Mouse (Mus musculus) embryonic facial prominence, embryonic 11.5 days (tissue): ENCODE data around the gene 1700019D03Rik. TPM values are rescaled to one million over a fixed set of nuclear protein-coding genes. Genes with fewer than 3 reads are reported as not detected.
A peak's percentile ranks its signal among the peaks of the same experiment; 100 is the strongest.

Experiments used
- ATAC-seq: fragments of 200-750 bp; cut with Nextera tagmentation; replicated peaks from 2 replicates; pipeline ENCODE4 v1.8.0; 2017; ENCODE audit warnings: low read depth; ENCODE audit not compliant: insufficient number of reproducible peaks, low FRiP score, low TSS enrichment
- DNase-seq: peaks from one replicate; pipeline ENCODE4 v3.0.0-alpha.2; 2015; ENCODE audit warnings: low spot score
- H3K27ac ChIP-seq: fragments of 300-500 bp; sonication (generic); replicated peaks from 2 replicates; pipeline ENCODE4 v1.5.1; 2014; ENCODE audit warnings: mild to moderate bottlenecking, low read depth, low read length, control low read depth
- H3K27me3 ChIP-seq: fragments of 300-500 bp; sonication (generic); 2 replicates; pipeline ENCODE4 v1.6.1; 2014; ENCODE audit warnings: mild to moderate bottlenecking, low read length, moderate library complexity, mixed read lengths; ENCODE audit not compliant: control insufficient read depth, insufficient read depth
- H3K36me3 ChIP-seq: fragments of 300-500 bp; sonication (generic); replicated peaks from 2 replicates; pipeline ENCODE4 v1.6.1; 2014; ENCODE audit warnings: low read depth, mild to moderate bottlenecking, low read length, moderate library complexity, mixed read lengths; ENCODE audit not compliant: control insufficient read depth, insufficient read depth
- H3K4me1 ChIP-seq: fragments of 300-500 bp; sonication (generic); 2 replicates; pipeline ENCODE4 v1.6.1; 2014; ENCODE audit warnings: low read length, mixed read lengths; ENCODE audit not compliant: control insufficient read depth, insufficient read depth
- H3K4me2 ChIP-seq: fragments of 300-500 bp; sonication (generic); 2 replicates; pipeline ENCODE4 v1.6.1; 2014; ENCODE audit warnings: low read depth, mild to moderate bottlenecking, control low read depth, low read length, moderate library complexity
- H3K4me3 ChIP-seq: fragments of 300-500 bp; sonication (generic); 2 replicates; pipeline ENCODE4 v1.5.1; 2014; ENCODE audit warnings: low read depth, low read length, control low read depth
- H3K9ac ChIP-seq: fragments of 300-500 bp; sonication (generic); replicated peaks from 2 replicates; pipeline ENCODE4 v1.6.1; 2014; ENCODE audit warnings: mild to moderate bottlenecking, control low read depth, low read length
- H3K9me3 ChIP-seq: fragments of 300-500 bp; sonication (generic); replicated peaks from 2 replicates; pipeline ENCODE4 v1.6.1; 2016; ENCODE audit warnings: mild to moderate bottlenecking, low read length, inconsistent platforms, mixed read lengths; ENCODE audit not compliant: control insufficient read depth
- WGBS: fragments of 180-500 bp; shearing (Covaris S2); extraction: QIAGEN DNeasy Blood & Tissue Kit; methylation state at CpG from one replicate; pipeline ENCODE4 v1.1.7; 2014; 5-methylcytosine and 5-hydroxymethylcytosine counted together
- polyA plus RNA-seq: library from polyadenylated mRNA; unstranded; fragments of >200 nt; fragmentation: Nextera tagmentation; extraction: Ambion mirVana; gene quantifications from 2 replicates; pipeline ENCODE4 v1.2.1, GENCODE M21; 2014

The 1700019D03Rik gene
- polyA plus RNA-seq, 1 experiment from 2014 or later: 4.6 TPM

DNA sequence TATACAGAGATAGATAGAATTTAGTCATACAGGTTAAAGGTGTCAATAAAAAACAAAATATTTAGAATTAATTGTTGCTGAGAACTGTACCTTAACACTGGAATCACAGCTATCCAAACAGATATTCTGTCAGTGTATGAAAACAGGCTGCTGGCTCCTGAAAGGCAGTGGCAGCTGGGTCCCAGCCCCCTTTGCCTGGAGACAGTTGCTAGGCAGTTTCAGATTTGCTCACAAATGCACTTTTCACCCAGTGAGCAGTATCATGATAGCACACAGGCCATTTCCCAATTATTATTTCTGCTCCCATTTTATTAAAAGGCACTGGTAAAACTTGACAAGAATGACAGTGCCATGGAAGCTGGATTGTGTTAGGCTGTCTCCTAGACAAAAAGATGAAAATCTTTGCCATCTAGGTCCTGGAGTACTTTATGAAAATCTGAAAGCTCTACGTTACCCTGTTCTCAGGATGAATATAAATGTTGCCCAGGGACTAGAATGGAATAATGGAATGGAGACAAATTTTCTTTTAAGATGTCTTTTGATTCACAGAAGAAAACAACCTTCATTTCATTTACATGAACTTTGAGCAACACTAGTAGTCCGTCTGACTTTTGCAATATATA is 48.0 kb downstream of the 1700019D03Rik start:
- 84% methylated on average over 2 of the region's 2 CpGs for WGBS

DNA sequence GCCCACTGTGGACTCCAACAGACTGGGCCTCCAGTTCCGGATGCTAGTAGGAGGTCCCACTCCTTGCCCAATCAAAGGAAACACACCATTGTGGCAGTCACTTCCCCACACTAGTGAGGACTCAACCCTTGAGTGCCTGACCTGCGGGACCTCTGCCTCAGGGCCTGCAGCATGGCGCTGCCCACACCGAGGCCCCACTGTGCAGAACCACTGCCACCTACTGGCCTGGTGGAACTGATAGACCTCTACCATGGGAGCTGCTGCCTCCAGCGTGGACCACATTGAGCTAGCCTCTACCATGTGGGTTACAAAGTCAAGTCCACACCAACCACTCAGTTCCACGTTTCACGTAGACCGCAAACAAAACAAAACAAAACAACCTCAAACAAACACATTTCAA is 55.4 kb downstream of the 1700019D03Rik start:
- 70% methylated on average over 8 of the region's 8 CpGs for WGBS
- Histone ChIP-seq H3K4me1 (no peaks in the 10 kb centered on the region), H3K27me3 (no peaks in the 10 kb centered on the region), H3K36me3 (no peaks in the 10 kb centered on the region), H3K4me3 (no peak overlapping the region), H3K4me2 (no peak overlapping the region), H3K27ac (no peak overlapping the region), H3K9me3 (no peaks in the 10 kb centered on the region), H3K9ac (no peak overlapping the region)
- ATAC-seq: no peak
- no peak for DNase-seq

More for the DNA sequence above, 48.0 kb downstream of the 1700019D03Rik start:
- H3K4me3 ChIP-seq: no peak overlapping the region
- H3K9me3 ChIP-seq: no peaks in the 10 kb centered on the region
- peak; percentile 36 for DNase-seq
- H3K27ac ChIP-seq: no peak overlapping the region
- ATAC-seq: no peak
- no peaks in the 10 kb centered on the region for H3K4me1 ChIP-seq
- no peak overlapping the region for H3K9ac ChIP-seq
- H3K36me3 ChIP-seq: no peaks in the 10 kb centered on the region
- no peak overlapping the region for H3K4me2 ChIP-seq
- no peaks in the 10 kb centered on the region for H3K27me3 ChIP-seq

DNA sequence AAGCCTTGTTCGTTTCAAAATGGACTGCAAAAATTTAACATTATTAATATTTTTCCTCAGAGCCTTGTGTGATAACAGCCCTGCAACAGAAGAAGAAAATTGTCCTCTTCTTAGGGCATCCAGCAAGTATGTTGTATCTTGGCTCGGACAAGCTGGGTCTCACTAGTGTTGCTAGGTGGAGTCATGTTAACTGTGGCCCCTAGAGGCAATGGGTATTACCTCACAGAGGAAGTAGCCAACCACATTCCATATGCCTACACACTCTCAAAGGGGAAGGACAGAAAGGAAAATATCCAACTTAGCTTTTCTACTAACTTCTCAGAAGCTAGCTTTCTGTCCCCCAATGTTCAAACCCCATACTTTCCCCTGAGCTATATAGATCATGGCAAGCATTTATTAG is 56.9 kb downstream of the 1700019D03Rik start:
- no peak overlapping the region for H3K27ac ChIP-seq
- DNase-seq (no peak), ATAC-seq (no peak)
- no peak overlapping the region for H3K4me3 ChIP-seq
- 75% methylated on average over 2 of the region's 2 CpGs for WGBS
- H3K27me3 ChIP-seq: no peaks in the 10 kb centered on the region
- H3K9ac ChIP-seq: no peak overlapping the region
- H3K9me3 ChIP-seq: no peaks in the 10 kb centered on the region
- H3K36me3 ChIP-seq: no peaks in the 10 kb centered on the region
- no peaks in the 10 kb centered on the region for H3K4me1 ChIP-seq
- H3K4me2 ChIP-seq: no peak overlapping the region

DNA sequence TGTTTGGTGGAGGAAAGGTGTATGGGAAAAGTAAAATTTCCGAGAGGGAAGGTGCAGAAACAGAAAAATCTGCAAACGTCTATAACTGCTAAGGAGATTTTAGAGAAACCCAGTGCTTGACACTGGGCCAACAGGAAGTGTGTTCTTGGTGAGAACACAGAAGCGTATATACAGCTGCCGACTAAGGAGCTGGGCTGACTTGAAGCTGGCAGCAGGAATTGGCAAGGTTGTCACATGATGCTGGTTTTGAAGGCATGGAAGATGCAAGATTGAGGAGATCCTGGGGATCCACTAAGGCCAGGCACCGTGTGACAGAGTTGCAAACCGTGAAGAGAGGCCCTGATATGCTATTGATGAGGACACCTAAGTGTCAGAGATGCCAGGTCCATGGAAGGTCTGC is 59.8 kb downstream of the 1700019D03Rik start:
- no peaks in the 10 kb centered on the region for H3K36me3 ChIP-seq
- H3K9me3 ChIP-seq: no peaks in the 10 kb centered on the region
- DNase-seq: no peak
- H3K9ac ChIP-seq: no peak overlapping the region
- 79% methylated on average over 6 of the region's 6 CpGs for WGBS
- no peak overlapping the region for H3K4me3 ChIP-seq
- no peak for ATAC-seq
- no peaks in the 10 kb centered on the region for H3K27me3 ChIP-seq
- H3K27ac ChIP-seq: no peak overlapping the region
- no peak overlapping the region for H3K4me2 ChIP-seq
- no peaks in the 10 kb centered on the region for H3K4me1 ChIP-seq

DNA sequence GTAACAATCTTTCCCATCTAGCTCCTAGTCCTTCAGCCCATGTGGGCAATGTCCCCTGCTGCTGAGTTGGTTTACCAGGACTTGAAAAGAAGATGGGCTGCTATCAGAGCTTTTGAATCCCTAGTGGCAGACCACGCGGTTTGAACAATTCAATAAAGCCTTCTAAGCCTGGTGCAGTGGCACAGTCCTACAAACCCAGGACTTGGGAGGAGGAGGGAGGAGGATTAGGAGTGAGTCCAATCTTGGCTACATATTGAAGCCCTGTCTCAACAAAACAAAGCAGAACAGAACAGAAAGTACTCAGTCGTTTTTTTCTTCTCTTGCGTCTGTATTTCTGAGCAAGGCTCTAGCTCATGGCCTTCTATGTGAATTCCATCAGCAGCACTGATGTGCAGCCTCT is 63.2 kb downstream of the 1700019D03Rik start:
- no peak for DNase-seq
- H3K9me3 ChIP-seq: no peaks in the 10 kb centered on the region
- no peak overlapping the region for H3K4me3 ChIP-seq
- no peak overlapping the region for H3K9ac ChIP-seq
- H3K36me3 ChIP-seq: no peaks in the 10 kb centered on the region
- H3K27ac ChIP-seq: no peak overlapping the region
- H3K27me3 ChIP-seq: no peaks in the 10 kb centered on the region; the same call in 1 of the 2 replicates
- no peaks in the 10 kb centered on the region for H3K4me1 ChIP-seq
- 82% methylated on average over 4 of the region's 4 CpGs for WGBS
- H3K4me2 ChIP-seq: no peak overlapping the region
- no peak for ATAC-seq

DNA sequence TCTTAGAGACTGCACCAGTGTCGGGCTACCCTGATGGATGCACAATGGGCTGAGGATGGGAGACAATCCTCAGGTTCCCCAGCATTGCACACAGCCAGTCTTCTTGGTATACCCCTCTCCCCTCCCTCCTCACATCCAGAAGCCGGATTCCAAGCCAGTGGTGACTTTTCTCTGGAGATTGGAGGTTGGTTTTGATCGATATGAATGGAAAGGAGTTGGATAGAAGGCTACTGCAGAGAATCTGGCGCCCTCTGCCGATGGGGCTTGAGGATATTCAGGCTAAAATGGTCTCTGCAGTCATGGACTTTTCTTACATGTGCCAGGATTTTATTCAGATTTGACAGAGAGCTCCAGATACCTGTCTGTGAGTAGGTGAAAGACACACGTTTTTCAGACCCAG is 64.9 kb downstream of the 1700019D03Rik start:
- 38% methylated on average over 6 of the region's 6 CpGs for WGBS
- no peaks in the 10 kb centered on the region for H3K4me1 ChIP-seq
- H3K9ac ChIP-seq: no peak overlapping the region
- no peak overlapping the region for H3K4me3 ChIP-seq
- H3K27ac ChIP-seq: no peak overlapping the region
- DNase-seq: peak; percentile 62
- no peak overlapping the region for H3K4me2 ChIP-seq
- no peaks in the 10 kb centered on the region for H3K9me3 ChIP-seq
- no peaks in the 10 kb centered on the region for H3K36me3 ChIP-seq
- no peaks in the 10 kb centered on the region; the same call in 1 of the 2 replicates for H3K27me3 ChIP-seq
- no peak for ATAC-seq

DNA sequence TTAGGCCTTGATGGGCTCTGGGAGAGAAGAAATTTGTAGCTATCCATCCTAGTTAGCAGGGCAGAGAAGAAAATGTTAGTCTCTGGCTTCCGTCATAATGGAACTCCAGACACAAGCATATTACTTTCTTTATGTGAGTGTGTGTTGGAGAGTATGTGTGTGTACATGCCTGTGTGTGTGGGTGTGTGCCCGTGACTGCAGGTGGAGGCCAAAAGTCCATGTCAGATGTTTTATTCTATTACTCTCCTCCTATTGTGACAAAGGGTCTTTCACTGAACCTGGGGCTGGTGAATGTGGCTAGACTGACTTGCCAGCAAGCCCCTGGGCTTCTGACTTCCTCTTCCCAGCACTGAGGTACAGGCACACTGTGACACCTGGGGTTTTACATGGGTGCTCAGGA is 65.5 kb downstream of the 1700019D03Rik start:
- DNase-seq: no peak
- no peaks in the 10 kb centered on the region for H3K9me3 ChIP-seq
- 90% methylated on average over 2 of the region's 2 CpGs for WGBS
- H3K27ac ChIP-seq: no peak overlapping the region
- no peaks in the 10 kb centered on the region for H3K36me3 ChIP-seq
- H3K9ac ChIP-seq: no peak overlapping the region
- H3K4me3 ChIP-seq: no peak overlapping the region
- no peak for ATAC-seq
- no peaks in the 10 kb centered on the region; the same call in 1 of the 2 replicates for H3K27me3 ChIP-seq
- no peak overlapping the region for H3K4me2 ChIP-seq
- H3K4me1 ChIP-seq: no peaks in the 10 kb centered on the region

DNA sequence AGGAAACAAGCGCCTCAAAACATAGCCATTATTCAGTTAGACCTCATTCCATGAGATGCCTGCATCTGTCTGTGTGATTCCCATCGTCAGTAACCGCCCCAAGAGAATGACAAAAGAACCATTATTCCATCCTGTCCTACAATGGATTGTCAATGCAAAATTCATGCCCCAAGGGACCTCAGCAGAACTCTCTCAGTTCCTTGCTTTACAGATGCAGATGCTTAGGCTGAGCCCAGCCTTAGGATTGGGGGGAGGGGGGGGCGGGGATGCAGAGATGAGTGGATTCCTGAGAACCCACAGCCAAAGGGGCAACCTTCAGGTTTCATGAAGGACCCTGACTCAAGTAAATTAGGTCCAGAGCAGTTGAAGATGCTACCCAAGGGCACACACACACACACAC is 66.4 kb downstream of the 1700019D03Rik start:
- Histone ChIP-seq H3K27ac (no peak overlapping the region), H3K4me3 (peak overlapping the region; percentile 55), H3K27me3 (no peaks in the 10 kb centered on the region; the same call in 1 of the 2 replicates), H3K9me3 (no peaks in the 10 kb centered on the region), H3K36me3 (no peaks in the 10 kb centered on the region), H3K4me2 (no peak overlapping the region; the same call in 1 of the 2 replicates), H3K9ac (no peak overlapping the region), H3K4me1 (no peaks in the 10 kb centered on the region)
- no peak for ATAC-seq
- 3% methylated on average over 4 of the region's 4 CpGs for WGBS
- peak; percentile 18 for DNase-seq
